Mouse (Mus musculus) MEL (cell line): Measurements from ENCODE around the gene Lamb1. TPM values are rescaled to one million over a fixed set of nuclear protein-coding genes. Genes with fewer than 3 reads are reported as not detected.

ENCODE experiments used
- DNase-seq: peaks from one replicate; pipeline ENCODE4 v3.0.0; 2011; ENCODE audit warnings: low read depth, low spot score
- H3K27ac ChIP-seq: 2 replicates; pipeline ENCODE4 v1.5.1; 2012; ENCODE audit warnings: low read depth, mild to moderate bottlenecking, control low read depth, low read length, moderate library complexity; ENCODE audit not compliant: control insufficient read depth
- H3K27me3 ChIP-seq, 2 experiments: fragments of 150-350 bp in 1 of 2; sonication (generic) in 1 of 2; 2 replicates each; pipeline ENCODE4 v1.6.1; 2012; ENCODE audit warnings: low read length in 2 of 2, mild to moderate bottlenecking in 2 of 2, improper control_type of control experiment in 1 of 2, moderate library complexity in 1 of 2; ENCODE audit not compliant: insufficient read depth in 2 of 2, control insufficient read depth in 1 of 2
- H3K36me3 ChIP-seq, 2 experiments: 2 replicates each; pipeline ENCODE4 v1.6.1; 2012 to 2014; ENCODE audit warnings: low read length in 2 of 2, improper control_type of control experiment in 1 of 2, inconsistent platforms in 1 of 2, mild to moderate bottlenecking in 1 of 2; ENCODE audit not compliant: insufficient read depth in 2 of 2, control insufficient read depth in 1 of 2
- H3K4me1 ChIP-seq, 2 experiments: fragments of 150-350 bp in 1 of 2; sonication (generic) in 1 of 2; 2 replicates each; pipeline ENCODE4 v1.6.1; 2012; ENCODE audit warnings: low read length in 2 of 2, improper control_type of control experiment in 1 of 2, mild to moderate bottlenecking in 1 of 2; ENCODE audit not compliant: insufficient read depth in 2 of 2, control insufficient read depth in 1 of 2
- H3K4me3 ChIP-seq, 2 experiments: fragments of 150-350 bp in 1 of 2; sonication (generic) in 1 of 2; 2 replicates each; pipeline ENCODE4 v1.5.1; 2012; ENCODE audit warnings: low read depth in 2 of 2, low read length in 2 of 2, mild to moderate bottlenecking in 2 of 2, moderate library complexity in 2 of 2, control low read depth in 1 of 2, improper control_type of control experiment in 1 of 2; ENCODE audit not compliant: control insufficient read depth in 1 of 2, insufficient read depth in 1 of 2
- H3K79me2 ChIP-seq: 2 replicates; pipeline ENCODE4 v1.6.1; 2012; ENCODE audit warnings: mild to moderate bottlenecking, low read length, moderate library complexity; ENCODE audit not compliant: control insufficient read depth, poor library complexity, insufficient read depth
- H3K9ac ChIP-seq: 2 replicates; pipeline ENCODE4 v1.6.1; 2012; ENCODE audit warnings: low read depth, mild to moderate bottlenecking, control low read depth, low read length, moderate library complexity; ENCODE audit not compliant: control insufficient read depth, poor library complexity, severe bottlenecking
- H3K9me3 ChIP-seq: fragments of 150-350 bp; sonication (generic); replicated peaks from 2 replicates; pipeline ENCODE4 v1.6.1; 2012; ENCODE audit warnings: mild to moderate bottlenecking, low read length, improper control_type of control experiment, moderate library complexity; ENCODE audit not compliant: insufficient read depth
- CHD1 ChIP-seq: IDR thresholded peaks from 2 replicates; pipeline ENCODE4 v1.6.1; 2012; ENCODE audit warnings: low read depth, mild to moderate bottlenecking, inconsistent platforms, low read length, improper control_type of control experiment
- CHD2 ChIP-seq: IDR thresholded peaks from 2 replicates; pipeline ENCODE4 v1.6.1; 2011; ENCODE audit warnings: low read length, improper control_type of control experiment
- CTCF ChIP-seq, 3 experiments: IDR thresholded peaks in 2 of 3; conservative IDR thresholded peaks in 1 of 3; 2 replicates each; pipeline ENCODE4 v1.5.1; 2011 to 2012; ENCODE audit warnings: low read length in 3 of 3, low read depth in 2 of 3, mild to moderate bottlenecking in 2 of 3, improper control_type of control experiment in 1 of 3, inconsistent platforms in 1 of 3, mixed read lengths in 1 of 3, moderate library complexity in 1 of 3; ENCODE audit not compliant: control insufficient read depth in 1 of 3, insufficient read depth in 1 of 3, poor library complexity in 1 of 3, severe bottlenecking in 1 of 3
- JUND ChIP-seq: IDR thresholded peaks from 2 replicates; pipeline ENCODE4 v1.6.1; 2011; ENCODE audit warnings: low read depth, mild to moderate bottlenecking, improper control_type of control experiment, low read length
- MEF2A ChIP-seq: IDR thresholded peaks from 2 replicates; pipeline ENCODE4 v1.6.1; 2014; ENCODE audit warnings: low read depth, mild to moderate bottlenecking, inconsistent platforms, low read length, improper control_type of control experiment; ENCODE audit not compliant: poor library complexity, insufficient replicate concordance, severe bottlenecking; ENCODE audit errors: extremely low read depth
- MXI1 ChIP-seq: IDR thresholded peaks from 2 replicates; pipeline ENCODE4 v1.6.1; 2011; ENCODE audit warnings: mild to moderate bottlenecking, low read depth, low read length, improper control_type of control experiment
- NRF1 ChIP-seq: IDR thresholded peaks from 2 replicates; pipeline ENCODE4 v1.6.1; 2014; ENCODE audit warnings: low read depth, mild to moderate bottlenecking, inconsistent platforms, low read length, improper control_type of control experiment, moderate library complexity; ENCODE audit not compliant: poor library complexity, insufficient read depth, severe bottlenecking
- POLR2AphosphoS2 ChIP-seq: IDR thresholded peaks from 2 replicates; pipeline ENCODE4 v1.6.1; 2011; ENCODE audit warnings: low read length, improper control_type of control experiment
- RAD21 ChIP-seq: IDR thresholded peaks from 2 replicates; pipeline ENCODE4 v1.6.1; 2011; ENCODE audit warnings: mild to moderate bottlenecking, low read depth, low read length, improper control_type of control experiment
- SMC3 ChIP-seq: IDR thresholded peaks from 2 replicates; pipeline ENCODE4 v1.6.1; 2011; ENCODE audit warnings: low read depth, low read length, improper control_type of control experiment
- USF1 ChIP-seq: IDR thresholded peaks from 2 replicates; pipeline ENCODE4 v1.6.1; 2014; ENCODE audit warnings: low read depth, mild to moderate bottlenecking, inconsistent platforms, low read length, improper control_type of control experiment, moderate library complexity
- ZMIZ1 ChIP-seq: IDR thresholded peaks from 2 replicates; pipeline ENCODE4 v1.6.1; 2012; ENCODE audit warnings: low read depth, mild to moderate bottlenecking, inconsistent platforms, low read length, improper control_type of control experiment, moderate library complexity
- ZNF384 ChIP-seq: IDR thresholded peaks from 2 replicates; pipeline ENCODE4 v1.6.1; 2012; ENCODE audit warnings: low read depth, mild to moderate bottlenecking, inconsistent platforms, low read length, improper control_type of control experiment
- polyA plus RNA-seq, 2 experiments: library from polyadenylated mRNA; stranded (reverse) in 1 of 2; unstranded in 1 of 2; fragments of >175 nt in 1 of 2; fragments of >200 nt in 1 of 2; gene quantifications; 2 replicates each; pipeline versions ENCODE4 v1.2.1 to v1.2.4; 2012; ENCODE audit warnings: low replicate concordance in 2 of 2, low read depth in 1 of 2; ENCODE audit not compliant: insufficient read length in 2 of 2, insufficient read depth in 1 of 2, missing spikeins in 1 of 2
- total RNA-seq: library from RNA; depleted of rRNA; stranded (reverse); fragments of 300-350 nt; gene quantifications from 2 replicates; pipeline ENCODE4 v1.2.3, GENCODE M21; 2012

The Lamb1 gene
- total and polyA plus RNA-seq, 3 experiments = 0.03 TPM; not detected in 2

DNA sequence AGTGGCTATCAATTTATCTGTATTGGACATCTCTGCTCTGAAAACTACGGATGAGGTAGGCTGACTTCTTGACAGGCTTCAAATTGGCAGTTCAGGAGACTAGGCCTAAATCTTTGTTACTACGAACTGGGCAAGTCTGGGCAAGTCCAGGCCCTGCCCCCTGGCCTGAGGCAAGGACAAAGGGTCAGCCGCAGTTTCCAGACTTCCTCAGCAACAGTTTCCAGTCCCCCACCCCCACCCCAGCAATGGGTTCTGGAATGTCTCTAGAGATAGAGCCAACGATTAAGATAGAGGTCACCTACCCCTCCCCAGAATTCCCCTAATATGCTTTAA, 110.2 kb downstream of the Lamb1 start:
- Histone ChIP-seq H3K79me2 (no peaks in the 10 kb centered on the region), H3K4me3 (no peak overlapping the region), H3K36me3 (peaks cover 0 to 7% of the 10 kb centered on the region in 2 experiments; a peak in 2 of 4 replicates), H3K27ac (no peak overlapping the region), H3K9ac (no peak overlapping the region), H3K9me3 (no peaks in the 10 kb centered on the region), H3K4me1 (0 out of 4 replicates have a peak, but pooled peaks cover 0 to 2% of the 10 kb centered on the region in 2 experiments), H3K27me3 (no peaks in the 10 kb centered on the region; a peak in 1 of 4 replicates)
- TF ChIP-seq POLR2AphosphoS2 (no peak), USF1 (no peak), NRF1 (no peak), CHD2 (no peak), CHD1 (no peak)
- DNase-seq = no peak

DNA sequence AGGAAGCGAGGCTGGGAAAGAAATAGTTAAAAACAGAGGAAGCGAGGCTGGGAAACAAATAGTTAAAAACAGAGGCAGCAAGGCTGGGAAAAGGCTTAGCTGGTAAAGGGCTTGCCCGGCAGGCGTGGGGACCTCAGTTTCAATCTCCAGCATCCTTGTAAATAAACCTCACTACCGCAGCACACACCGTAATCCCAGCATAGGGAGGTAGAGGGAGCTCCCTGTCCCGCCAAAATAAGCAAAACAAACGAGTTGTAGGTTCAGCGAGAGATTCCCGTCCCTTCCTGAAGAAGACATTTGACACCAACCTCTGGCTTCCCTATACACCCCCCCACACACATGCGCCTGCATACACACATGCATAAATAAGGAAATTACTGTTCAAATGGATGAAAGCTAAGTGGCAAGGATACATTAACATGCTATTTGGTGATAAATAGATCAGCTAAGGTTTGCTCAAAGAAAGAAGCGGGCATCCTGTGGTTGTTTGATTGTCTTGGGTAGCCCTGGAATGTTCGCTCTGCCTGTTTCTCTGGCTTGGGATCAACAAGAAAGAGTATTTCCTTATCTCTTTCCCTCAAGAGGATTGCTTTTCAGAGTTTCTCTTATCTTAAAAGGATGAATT, 111.4 kb downstream of the Lamb1 start:
- DNase-seq = peak; percentile 60
- H3K9me3 ChIP-seq = no peaks in the 10 kb centered on the region
- peaks cover 0 to 1% of the 10 kb centered on the region in 2 experiments; a peak in 1 of 4 replicates for H3K27me3 ChIP-seq
- H3K4me1 ChIP-seq = 0 out of 4 replicates have a peak, but pooled peaks cover 0 to 2% of the 10 kb centered on the region in 2 experiments
- H3K79me2 ChIP-seq = no peaks in the 10 kb centered on the region
- no peak overlapping the region for H3K27ac ChIP-seq
- no peak overlapping the region for H3K9ac ChIP-seq
- peak; percentile 31; the same call in 1 of the 2 replicates for TF ChIP-seq SMC3
- TF ChIP-seq MXI1 = no peak
- no peak for TF ChIP-seq ZNF384
- TF ChIP-seq RAD21 = peak; percentile 13
- no peak for TF ChIP-seq POLR2AphosphoS2
- no peak for TF ChIP-seq NRF1
- TF ChIP-seq CTCF (IDR thresholded peaks at IDR 0.05 in 2 of 3, conservative IDR thresholded peaks at IDR 0.05 in 1 of 3; ENCODE audit: control insufficient read depth in 1 of 3, insufficient read depth in 1 of 3, low read depth in 2 of 3, low read length in 3 of 3, poor library complexity in 1 of 3, severe bottlenecking in 1 of 3) = peak; percentile 14 to 46 (median 24); a peak in 4 of 6 replicates
- TF ChIP-seq ZMIZ1 = no peak
- no peak for TF ChIP-seq MEF2A
- TF ChIP-seq JUND = no peak
- H3K36me3 ChIP-seq = peaks cover 0 to 7% of the 10 kb centered on the region in 2 experiments; a peak in 2 of 4 replicates
- H3K4me3 ChIP-seq = no peak overlapping the region
